12 mouse cellular contexts compared by ENCODE assay signal in genomic region chr1:153292202-153292601, GRCm38 (mm10). TPM values are rescaled to one million over a fixed set of nuclear protein-coding genes. Genes with fewer than 3 reads are reported as not detected.
A peak's percentile ranks its signal among the peaks of the same experiment; 100 is the strongest.
DNase-seq lines count a peak whose midpoint lies in the region; ATAC-seq and TF ChIP-seq lines count a peak whose summit lies in the region.
"Had no signal": no experiment of that assay in that cellular context is flagged by ENCODE, and none has a peak within 500 bp of the region (broad histone marks: within the 10 kb centered on the region; RNA-seq: fewer than 3 reads in every experiment).

No protein-coding gene starts in this region.

- peak overlapping the region; percentile 77 for H3K27ac ChIP-seq in heart, embryonic 15.5 days
- H3K27ac ChIP-seq in thymus, adult 2 months (ENCODE audit: control insufficient read depth, insufficient read depth, low read length), result no peak overlapping the region
- H3K27ac ChIP-seq: forebrain, embryonic 10.5 days had no signal

- no peaks in the 10 kb centered on the region for H3K36me3 ChIP-seq in heart, embryonic 15.5 days
- H3K36me3 ChIP-seq in thymus, adult 2 months (ENCODE audit: control insufficient read depth, insufficient read depth, low read length), result no peaks in the 10 kb centered on the region
- H3K36me3 ChIP-seq: forebrain, embryonic 10.5 days had no signal

- no peak overlapping the region for H3K4me3 ChIP-seq in heart, embryonic 15.5 days
- H3K4me3 ChIP-seq in thymus, adult 2 months (ENCODE audit: control insufficient read depth, insufficient read depth, low read length), result no peak overlapping the region
- H3K4me3 ChIP-seq: forebrain, embryonic 10.5 days had no signal

- no peak for TF ChIP-seq CTCF in thymus, adult 2 months (IDR thresholded peaks at IDR 0.05; ENCODE audit: borderline replicate concordance, control insufficient read depth, extremely low read depth, insufficient read depth, low read length, poor library complexity)

- no peak for TF ChIP-seq POLR2A in thymus, adult 2 months (IDR thresholded peaks at IDR 0.05; ENCODE audit: control insufficient read depth, extremely low read depth, insufficient read depth, low read length, poor library complexity)

- peak overlapping the region; percentile 22; the same call in 1 of the 2 replicates for H3K4me2 ChIP-seq in heart, embryonic 15.5 days

- DNase-seq in embryo, embryonic 10 days (ENCODE audit: low spot score), result peak; percentile 26
- DNase-seq in embryo, embryonic 10.5 days (ENCODE audit: low spot score), result no peak
- peak; percentile 15 for DNase-seq in ovary, adult 18-20 months (ENCODE audit: low spot score)
- DNase-seq in ovary, postnatal 10 days (ENCODE audit: low spot score), result no peak
- DNase-seq in cerebellum, adult 11 months, result no peak
- no peak for DNase-seq in layer of hippocampus, adult 11-12 months (ENCODE audit: low spot score)
- no peak for DNase-seq in thymus, adult 2 months
- DNase-seq: gastrocnemius, postnatal 14 days; liver; lung, postnatal 14 days had no signal

- WGBS in heart, embryonic 15.5 days, result 23% methylated on average over 6 of the region's 6 CpGs
- WGBS in thymus, adult 2 months, result 66% methylated on average over 6 of the region's 6 CpGs

- ATAC-seq in heart, embryonic 15.5 days (replicated peaks; ENCODE audit: insufficient number of reproducible peaks, insufficient read depth, low FRiP score, low read depth), result 0 out of 2 replicates have a peak, but pooled peaks have one; percentile 50

- H3K9ac ChIP-seq in heart, embryonic 15.5 days, result no peak overlapping the region

- H3K27me3 ChIP-seq in heart, embryonic 15.5 days, result no peaks in the 10 kb centered on the region
- no peaks in the 10 kb centered on the region for H3K27me3 ChIP-seq in thymus, adult 2 months (ENCODE audit: control insufficient read depth, insufficient read depth, low read length)

- H3K4me1 ChIP-seq in heart, embryonic 15.5 days (replicated peaks), result peaks cover 50% of the 10 kb centered on the region
- peaks cover 7% of the 10 kb centered on the region for H3K4me1 ChIP-seq in thymus, adult 2 months (replicated peaks; ENCODE audit: control insufficient read depth, insufficient read depth, low read length)

- H3K9me3 ChIP-seq in heart, embryonic 15.5 days (replicated peaks), result no peaks in the 10 kb centered on the region
- H3K9me3 ChIP-seq: forebrain, embryonic 10.5 days had no signal

RNA-seq across cellular contexts. Expression of gene Lamc1, which starts 40.4 kb away (rescaled TPM):
- 74.3 and 85.4 TPM in 2 replicates for polyA plus RNA-seq in heart, embryonic 15.5 days (2015; fragmentation: Nextera tagmentation; extraction: Ambion mirVana)
- polyA plus RNA-seq in thymus, adult 2 months (2012; rRNA removed), result 30.3 and 30.5 TPM in 2 replicates

Comparison
In these comparisons a context has a peak if more than half of its experiments do, and no peak if none do; other contexts are left out.
1. DNase-seq: peak in embryo, embryonic 10 days (single experiment) and ovary, adult 18-20 months (single experiment); none in embryo, embryonic 10.5 days (single experiment), ovary, postnatal 10 days (single experiment), cerebellum, adult 11 months (single experiment), layer of hippocampus, adult 11-12 months (single experiment) and thymus, adult 2 months (single experiment).